Mouse (Mus musculus) NIH3T3 (cell line): ENCODE results near the gene Prkcg.

Experiments used
- DNase-seq: peaks from one replicate; pipeline ENCODE4 v3.0.0-alpha.2; 2012; ENCODE audit warnings: low read depth

Prkcg gene

GRCm38 (mm10) chr7:3365547-3366279 lies 76.7 kb downstream of the Prkcg start:
- no peak for DNase-seq

DNA sequence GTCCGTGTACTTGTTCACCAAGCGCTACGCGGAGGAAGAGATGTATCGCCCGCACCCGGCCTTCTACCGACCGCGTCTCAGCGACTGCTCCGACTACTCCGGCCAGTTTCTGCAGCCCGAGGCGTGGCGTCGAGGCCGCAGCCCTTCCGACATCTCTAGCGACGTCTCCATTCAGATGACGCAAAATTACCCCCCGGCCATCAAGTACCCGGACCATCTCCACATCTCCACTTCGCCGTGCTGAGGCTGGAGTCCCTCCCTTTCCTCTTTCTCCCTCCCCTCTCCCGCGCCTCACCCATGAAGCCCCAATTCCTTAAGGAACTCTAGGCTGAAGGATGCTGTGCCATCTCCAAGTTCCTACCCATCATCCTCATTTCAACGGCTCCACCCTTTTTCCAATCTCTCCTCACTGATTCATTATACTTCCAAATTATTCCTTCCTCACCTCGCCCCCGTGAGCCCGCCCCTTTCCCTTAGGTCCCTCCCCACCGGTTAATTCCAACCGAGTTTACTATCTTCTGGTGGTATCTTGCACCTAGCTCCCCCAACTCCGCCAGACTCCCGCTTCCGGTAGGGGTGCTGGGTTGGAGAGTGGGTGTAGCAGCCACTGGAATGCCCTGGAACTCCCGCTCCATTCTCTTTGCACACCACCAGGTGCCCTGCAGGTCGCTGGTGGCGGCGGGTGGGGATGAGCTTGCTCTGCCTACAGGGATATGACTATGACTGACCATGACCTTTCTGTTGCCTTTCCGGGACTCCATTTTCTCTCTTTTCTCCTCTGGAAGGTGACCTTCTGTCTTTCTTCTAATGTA lies 77.9 kb downstream of the Prkcg start:
- no peak for DNase-seq

GRCm38 (mm10) chr7:3367569-3367968 lies 78.6 kb downstream of the Prkcg start:
- DNase-seq = no peak

GRCm38 (mm10) chr7:3368311-3368710 lies 79.3 kb downstream of the Prkcg start:
- DNase-seq = no peak

DNA sequence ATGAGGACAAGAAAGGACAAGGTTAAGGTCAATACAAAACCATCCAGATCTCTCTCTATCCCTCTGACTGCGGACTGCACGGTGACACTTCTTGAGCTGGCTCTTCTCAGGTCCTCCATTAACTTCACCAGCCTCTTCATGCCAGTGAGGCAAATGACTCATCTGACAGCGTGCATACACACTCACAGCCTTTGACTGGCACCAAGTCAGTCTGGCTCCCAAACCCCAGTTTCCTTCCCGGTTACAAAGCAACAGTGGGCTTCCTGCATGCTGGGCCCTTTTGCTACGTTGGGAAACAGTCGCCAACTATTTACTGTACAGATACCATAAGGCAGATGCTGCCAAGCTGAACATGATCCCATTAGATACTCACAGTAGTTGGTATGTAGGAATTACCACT lies 80.2 kb downstream of the Prkcg start:
- DNase-seq = peak; percentile 12

- no peak for DNase-seq
These were observed 81.4 kb downstream of the Prkcg start for GRCm38 (mm10) chr7:3370407-3370806.

DNA sequence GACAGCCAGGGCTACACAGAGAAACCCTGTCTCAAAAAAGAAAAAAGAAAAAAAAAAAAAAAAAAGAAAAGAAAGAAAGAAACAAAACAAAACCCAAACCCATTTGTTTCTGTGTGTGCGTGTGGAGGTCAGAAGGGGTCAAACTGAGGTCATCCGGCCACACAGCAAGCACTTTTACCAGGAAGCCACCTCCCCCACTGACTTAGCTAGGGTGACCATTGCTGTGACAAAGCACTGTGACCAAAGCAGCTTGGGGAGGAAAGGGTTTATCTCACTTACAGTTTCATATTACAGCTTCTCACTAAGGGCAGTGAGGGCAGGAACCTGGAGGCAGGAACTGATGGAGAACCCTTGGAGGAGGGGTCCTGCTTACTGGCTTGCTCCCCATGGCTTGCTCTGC lies 83.4 kb downstream of the Prkcg start:
- no peak for DNase-seq

- DNase-seq = no peak
These were observed 84.8 kb downstream of the Prkcg start for GRCm38 (mm10) chr7:3373754-3374153.

DNA sequence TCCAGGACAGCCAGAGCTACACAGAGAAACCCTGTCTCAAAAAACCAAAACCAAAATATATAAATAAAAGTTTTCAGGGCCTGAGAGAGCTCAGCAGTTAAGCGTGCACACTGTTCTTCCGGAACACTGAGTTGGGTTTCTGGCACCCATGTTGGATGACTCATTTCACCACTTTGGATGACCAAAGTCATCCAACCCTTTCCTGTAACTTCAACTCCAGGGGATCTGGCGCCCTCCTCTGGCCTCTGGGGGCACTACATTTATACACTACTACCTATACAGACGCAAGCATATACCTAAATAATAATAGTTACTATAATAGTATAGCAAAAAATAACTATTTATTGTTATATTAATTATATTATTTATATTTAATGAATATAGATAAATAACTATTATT lies 87.9 kb downstream of the Prkcg start:
- DNase-seq = peak; percentile 84
